Mouse (Mus musculus) liver, embryonic 16.5 days (tissue): ENCODE measurements at regions not wholly inside any gene's neighbourhood (a gene's known extent, or its start where the extent isn't known, plus 50 kb on each side); places are given as distances from the start of the nearest gene placed in this dataset.

Experiments used
- ATAC-seq: fragments of 200-750 bp; cut with Nextera tagmentation; 2 replicates; pipeline ENCODE4 v1.8.0; 2017; ENCODE audit warnings: low read depth, mild to moderate bottlenecking, moderate number of reproducible peaks, moderate library complexity
- H3K27ac ChIP-seq: fragments of 300-500 bp; sonication (generic); 2 replicates; pipeline ENCODE4 v1.5.1; 2014; ENCODE audit warnings: mild to moderate bottlenecking, low read length
- H3K27me3 ChIP-seq: fragments of 300-500 bp; sonication (generic); 2 replicates; pipeline ENCODE4 v1.6.1; 2014; ENCODE audit warnings: low read depth, low read length, mixed read lengths; ENCODE audit not compliant: control insufficient read depth, insufficient read depth
- H3K36me3 ChIP-seq: fragments of 300-500 bp; sonication (generic); 2 replicates; pipeline ENCODE4 v1.6.1; 2014; ENCODE audit warnings: mild to moderate bottlenecking; ENCODE audit not compliant: control insufficient read depth, insufficient read depth
- H3K4me1 ChIP-seq: fragments of 300-500 bp; sonication (generic); 2 replicates; pipeline ENCODE4 v1.6.1; 2014; ENCODE audit warnings: low read depth, low read length, mixed read lengths; ENCODE audit not compliant: control insufficient read depth
- H3K4me2 ChIP-seq: fragments of 300-500 bp; sonication (generic); 2 replicates; pipeline ENCODE4 v1.6.1; 2014; ENCODE audit warnings: low read depth, low read length, mixed read lengths
- H3K4me3 ChIP-seq: fragments of 300-500 bp; sonication (generic); 2 replicates; pipeline ENCODE4 v1.5.1; 2014; ENCODE audit warnings: low read depth, mild to moderate bottlenecking, low read length
- H3K9ac ChIP-seq: fragments of 300-500 bp; sonication (generic); 2 replicates; pipeline ENCODE4 v1.6.1; 2014; ENCODE audit warnings: low read depth, low read length
- H3K9me3 ChIP-seq: fragments of 300-500 bp; sonication (generic); replicated peaks from 2 replicates; pipeline ENCODE4 v1.6.1; 2016; ENCODE audit warnings: low read length; ENCODE audit not compliant: control insufficient read depth
- WGBS: fragments of 180-500 bp; shearing (Covaris S2); extraction: QIAGEN DNeasy Blood & Tissue Kit; methylation state at CpG from one replicate; pipeline ENCODE4 v1.1.7; 2014; ENCODE audit not compliant: insufficient replicate concordance; 5-methylcytosine and 5-hydroxymethylcytosine counted together

DNA sequence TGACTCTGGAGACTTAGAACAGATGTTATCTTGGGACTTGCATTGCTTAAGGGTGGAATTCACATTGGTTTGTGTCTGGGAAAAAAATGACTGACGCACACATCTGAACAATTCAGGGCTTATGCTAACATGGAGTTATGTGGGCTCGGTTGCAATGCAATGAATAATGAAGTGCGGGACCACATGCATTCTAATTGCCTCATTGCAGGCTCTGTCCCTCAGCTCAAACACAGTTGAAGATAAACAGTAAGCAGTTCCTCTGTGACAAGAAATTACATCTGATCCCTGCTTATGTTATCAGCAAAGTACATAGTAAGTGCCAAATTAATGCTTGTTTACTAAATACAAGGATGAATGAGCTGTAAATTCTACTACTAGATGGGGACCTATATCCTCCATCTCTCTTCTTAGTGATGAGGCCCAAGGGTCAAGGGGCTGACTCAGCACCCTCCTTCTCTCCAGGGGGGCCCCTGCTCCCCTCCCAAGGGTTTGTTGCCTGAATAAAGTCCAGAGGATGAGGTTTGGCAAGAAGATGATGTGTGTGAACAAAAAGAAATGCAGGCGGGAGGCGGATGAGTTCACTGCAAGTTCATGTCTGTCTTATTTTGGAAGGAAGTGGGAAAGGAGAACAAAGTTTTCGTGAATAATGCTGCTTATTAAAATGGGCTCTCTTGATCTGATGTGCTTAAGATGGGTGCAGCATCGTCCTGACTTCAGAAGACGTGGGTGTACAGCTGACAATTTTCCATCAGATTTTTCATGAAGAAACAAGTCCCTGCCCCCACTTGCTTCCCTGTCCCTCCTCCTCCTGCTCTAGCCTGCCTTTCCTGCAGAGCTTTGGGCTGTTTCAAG lies 533.1 kb downstream of the Shisa9 start:
- ATAC-seq: no peak
- Histone ChIP-seq H3K4me2 (no peak overlapping the region), H3K9ac (no peak overlapping the region), H3K27ac (no peak overlapping the region), H3K36me3 (no peaks in the 10 kb centered on the region), H3K27me3 (no peaks in the 10 kb centered on the region), H3K4me3 (no peak overlapping the region), H3K4me1 (no peaks in the 10 kb centered on the region), H3K9me3 (no peaks in the 10 kb centered on the region)
- WGBS: 56% methylated on average over 8 of the region's 8 CpGs

DNA sequence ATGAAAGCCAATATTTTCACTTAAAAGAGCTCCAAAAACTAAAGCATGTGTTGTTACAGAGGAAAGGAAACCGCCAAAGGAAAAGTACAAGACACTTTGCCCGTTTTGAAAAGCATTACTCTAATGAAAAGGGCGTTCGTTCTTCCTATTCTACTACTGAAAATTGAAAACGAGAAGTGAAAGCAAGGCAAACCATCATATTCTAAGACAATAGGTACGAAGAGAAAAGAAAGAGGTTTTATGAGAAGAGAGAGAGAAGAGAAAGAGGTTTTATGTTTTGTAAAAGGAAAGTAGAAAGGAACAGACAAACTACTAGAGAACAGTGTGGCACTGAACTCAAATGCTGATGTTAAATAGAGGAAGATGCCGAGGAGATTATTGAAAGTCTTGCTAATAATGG lies 534.4 kb downstream of the Shisa9 start:
- Histone ChIP-seq H3K27ac (no peak overlapping the region), H3K4me3 (no peak overlapping the region), H3K9me3 (no peaks in the 10 kb centered on the region), H3K27me3 (no peaks in the 10 kb centered on the region), H3K4me2 (no peak overlapping the region), H3K4me1 (no peaks in the 10 kb centered on the region), H3K9ac (no peak overlapping the region), H3K36me3 (no peaks in the 10 kb centered on the region)
- 59% methylated on average over 7 of the region's 7 CpGs for WGBS
- ATAC-seq: no peak

GRCm38 (mm10) chr16:12521711-12522476 lies 538.0 kb downstream of the Shisa9 start:
- Histone ChIP-seq H3K27ac (no peak overlapping the region), H3K36me3 (no peaks in the 10 kb centered on the region), H3K9me3 (no peaks in the 10 kb centered on the region), H3K4me2 (no peak overlapping the region), H3K4me1 (no peaks in the 10 kb centered on the region), H3K4me3 (no peak overlapping the region), H3K27me3 (no peaks in the 10 kb centered on the region), H3K9ac (no peak overlapping the region)
- ATAC-seq: no peak
- WGBS: 55% methylated on average over 3 of the region's 3 CpGs

- ATAC-seq: no peak
- no peaks in the 10 kb centered on the region for H3K4me1 ChIP-seq
- H3K9me3 ChIP-seq: no peaks in the 10 kb centered on the region
- H3K27me3 ChIP-seq: no peaks in the 10 kb centered on the region
- no peak overlapping the region for H3K9ac ChIP-seq
- no peak overlapping the region for H3K4me2 ChIP-seq
- H3K27ac ChIP-seq: no peak overlapping the region
- H3K4me3 ChIP-seq: no peak overlapping the region
- no peaks in the 10 kb centered on the region for H3K36me3 ChIP-seq
These were observed 561.0 kb upstream of the Ercc4 start for GRCm38 (mm10) chr16:12548462-12548861.

DNA sequence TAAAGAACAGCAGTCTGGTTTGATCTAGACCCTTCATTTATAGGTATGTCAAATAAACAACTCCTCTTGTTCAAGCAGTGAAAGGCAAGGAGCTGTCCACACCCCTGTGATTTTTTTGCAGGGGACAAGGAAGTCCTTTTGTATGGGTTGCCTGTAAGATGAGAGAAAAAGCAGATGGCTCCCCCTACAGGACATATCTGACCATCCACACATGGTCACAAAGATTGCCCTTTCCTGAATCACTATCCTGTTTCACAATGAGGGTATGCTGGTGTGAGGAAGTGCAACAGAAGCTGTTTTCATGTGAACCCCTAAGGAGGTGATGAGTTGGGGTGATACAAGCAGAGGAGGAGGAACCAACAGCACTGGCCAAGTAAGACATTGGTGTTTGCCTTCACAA lies 520.6 kb upstream of the Ercc4 start:
- no peak overlapping the region for H3K27ac ChIP-seq
- H3K9me3 ChIP-seq: no peaks in the 10 kb centered on the region
- no peaks in the 10 kb centered on the region for H3K27me3 ChIP-seq
- H3K4me3 ChIP-seq: no peak overlapping the region
- no peak overlapping the region for H3K4me2 ChIP-seq
- no peak for ATAC-seq
- no peak overlapping the region for H3K9ac ChIP-seq
- H3K4me1 ChIP-seq: no peaks in the 10 kb centered on the region
- H3K36me3 ChIP-seq: no peaks in the 10 kb centered on the region

DNA sequence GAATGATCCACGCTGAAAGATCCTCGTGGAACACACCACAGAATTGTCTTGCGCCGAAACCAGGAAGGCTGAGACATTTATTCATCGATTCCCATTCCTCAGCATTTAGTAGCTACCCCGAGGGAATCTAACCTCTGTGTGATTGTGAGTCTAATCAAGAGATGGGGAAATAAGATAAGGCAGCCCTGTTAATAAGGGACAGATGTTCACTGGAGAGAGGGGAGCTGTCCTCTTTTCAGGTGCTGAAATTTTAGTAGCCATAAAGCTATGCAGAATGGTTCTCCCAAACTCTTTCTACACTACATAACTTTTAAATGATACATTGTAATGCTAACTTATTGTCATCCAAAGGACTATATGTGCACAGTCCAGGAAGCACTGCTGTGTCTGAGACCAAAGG lies 501.2 kb upstream of the Ercc4 start:
- no peaks in the 10 kb centered on the region for H3K36me3 ChIP-seq
- ATAC-seq: no peak
- no peaks in the 10 kb centered on the region for H3K9me3 ChIP-seq
- H3K27me3 ChIP-seq: no peaks in the 10 kb centered on the region
- H3K27ac ChIP-seq: no peak overlapping the region
- no peaks in the 10 kb centered on the region for H3K4me1 ChIP-seq
- H3K9ac ChIP-seq: no peak overlapping the region
- H3K4me3 ChIP-seq: no peak overlapping the region
- no peak overlapping the region for H3K4me2 ChIP-seq
- WGBS: 49% methylated on average over 6 of the region's 6 CpGs

- no peaks in the 10 kb centered on the region for H3K9me3 ChIP-seq
These were observed 498.4 kb upstream of the Ercc4 start for GRCm38 (mm10) chr16:12611106-12611505.

GRCm38 (mm10) chr16:12617781-12618180 lies 491.7 kb upstream of the Ercc4 start:
- Histone ChIP-seq H3K4me2 (no peak overlapping the region), H3K9me3 (no peaks in the 10 kb centered on the region), H3K27me3 (no peaks in the 10 kb centered on the region), H3K36me3 (no peaks in the 10 kb centered on the region), H3K9ac (no peak overlapping the region), H3K4me3 (no peak overlapping the region), H3K4me1 (no peaks in the 10 kb centered on the region), H3K27ac (no peak overlapping the region)
- WGBS: 47% methylated on average over 3 of the region's 3 CpGs
- ATAC-seq: no peak

More at GRCm38 (mm10) chr16:12611106-12611505, 498.4 kb upstream of the Ercc4 start:
- WGBS: 55% methylated on average over 1 of the region's 1 CpGs
- H3K27me3 ChIP-seq: no peaks in the 10 kb centered on the region
- H3K36me3 ChIP-seq: no peaks in the 10 kb centered on the region
- no peak overlapping the region for H3K27ac ChIP-seq
- no peak overlapping the region for H3K4me3 ChIP-seq
- no peak overlapping the region for H3K4me2 ChIP-seq
- no peak for ATAC-seq
- no peak overlapping the region for H3K9ac ChIP-seq
- H3K4me1 ChIP-seq: no peaks in the 10 kb centered on the region

DNA sequence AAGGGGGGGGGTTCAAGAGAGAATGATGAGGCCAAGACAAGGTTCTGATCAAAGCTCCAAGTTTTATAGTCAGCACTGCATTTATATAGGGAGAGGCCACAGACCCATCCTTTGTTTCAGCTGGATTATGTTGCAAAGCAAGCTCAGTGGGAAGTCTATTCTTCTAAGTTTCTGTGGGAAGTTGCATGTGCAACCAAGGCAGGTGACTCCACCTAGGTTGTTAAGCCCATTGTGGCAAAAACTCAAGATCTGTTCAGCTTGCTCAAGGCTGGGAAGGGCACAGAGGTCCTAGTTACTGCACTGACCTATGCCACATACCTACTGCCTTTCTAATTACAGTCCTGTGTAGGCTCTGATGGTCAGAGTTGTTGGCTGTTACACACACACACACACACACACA lies 477.0 kb upstream of the Ercc4 start:
- H3K27me3 ChIP-seq: no peaks in the 10 kb centered on the region
- H3K9ac ChIP-seq: no peak overlapping the region
- no peak for ATAC-seq
- no peaks in the 10 kb centered on the region for H3K4me1 ChIP-seq
- no peak overlapping the region for H3K27ac ChIP-seq
- no peak overlapping the region for H3K4me2 ChIP-seq
- no peaks in the 10 kb centered on the region for H3K36me3 ChIP-seq
- no peak overlapping the region for H3K4me3 ChIP-seq
- H3K9me3 ChIP-seq: no peaks in the 10 kb centered on the region
